Mouse (Mus musculus) testis, adult 2 months (tissue): ENCODE data around the gene Usp7. TPM values are rescaled to one million over a fixed set of nuclear protein-coding genes. Genes with fewer than 3 reads are reported as not detected.

Experiments
- H3K27ac ChIP-seq: fragments of 200-500 bp; 2 replicates; pipeline ENCODE4 v1.5.1; 2012; ENCODE audit warnings: low read depth, low read length; ENCODE audit not compliant: control insufficient read depth, insufficient read depth
- H3K27me3 ChIP-seq: fragments of 200-500 bp; 2 replicates; pipeline ENCODE4 v1.6.1; 2012; ENCODE audit warnings: mild to moderate bottlenecking, low read length, moderate library complexity; ENCODE audit not compliant: control insufficient read depth, insufficient read depth
- H3K36me3 ChIP-seq: fragments of 200-500 bp; 2 replicates; pipeline ENCODE4 v1.6.1; 2012; ENCODE audit warnings: mild to moderate bottlenecking, low read length; ENCODE audit not compliant: control insufficient read depth, insufficient read depth
- H3K4me1 ChIP-seq: fragments of 200-500 bp; 2 replicates; pipeline ENCODE4 v1.6.1; 2012; ENCODE audit warnings: low read length; ENCODE audit not compliant: control insufficient read depth, insufficient read depth
- H3K4me3 ChIP-seq: fragments of 200-500 bp; 2 replicates; pipeline ENCODE4 v1.5.1; 2012; ENCODE audit warnings: low read depth, mild to moderate bottlenecking, low read length, moderate library complexity, mixed read lengths; ENCODE audit not compliant: control insufficient read depth
- CTCF ChIP-seq: fragments of 200-500 bp; IDR thresholded peaks from 2 replicates; pipeline ENCODE4 v1.5.1; 2012; ENCODE audit warnings: low read depth, mild to moderate bottlenecking, inconsistent platforms, low read length, moderate library complexity; ENCODE audit not compliant: control insufficient read depth, insufficient read depth, insufficient replicate concordance
- POLR2A ChIP-seq: fragments of 200-500 bp; IDR thresholded peaks from 2 replicates; pipeline ENCODE4 v1.6.1; 2012; ENCODE audit warnings: low read depth, mild to moderate bottlenecking, inconsistent platforms, low read length, moderate library complexity; ENCODE audit not compliant: control insufficient read depth
- polyA plus RNA-seq: library from polyadenylated mRNA; depleted of rRNA; stranded (reverse); fragments of >200 nt; gene quantifications from 2 replicates; pipeline ENCODE4 v1.2.3, GENCODE M21; 2012

The Usp7 gene
- polyA plus RNA-seq, 1 experiment, result 61.5 TPM

GRCm38 (mm10) chr16:8716300-8716699, 75.8 kb downstream of the Usp7 start:
- TF ChIP-seq CTCF (no peak), POLR2A (no peak)
- Histone ChIP-seq H3K36me3 (peaks cover 1% of the 10 kb centered on the region; the same call in 1 of the 2 replicates), H3K4me1 (peaks cover 4% of the 10 kb centered on the region), H3K27me3 (no peaks in the 10 kb centered on the region), H3K27ac (no peak overlapping the region), H3K4me3 (no peak overlapping the region)

GRCm38 (mm10) chr16:8715513-8716080, 76.5 kb downstream of the Usp7 start:
- TF ChIP-seq POLR2A, result no peak
- TF ChIP-seq CTCF, result no peak
- Histone ChIP-seq H3K4me1 (peaks cover 4% of the 10 kb centered on the region), H3K27ac (no peak overlapping the region), H3K27me3 (no peaks in the 10 kb centered on the region), H3K36me3 (peaks cover 1% of the 10 kb centered on the region; the same call in 1 of the 2 replicates), H3K4me3 (peak overlapping the region; percentile 5; the same call in 1 of the 2 replicates)

- Histone ChIP-seq H3K36me3 (peaks cover 1% of the 10 kb centered on the region; the same call in 1 of the 2 replicates), H3K27me3 (no peaks in the 10 kb centered on the region), H3K4me1 (peaks cover 4% of the 10 kb centered on the region), H3K4me3 (no peak overlapping the region), H3K27ac (no peak overlapping the region)
- no peak for TF ChIP-seq CTCF
- TF ChIP-seq POLR2A, result no peak
Measured at GRCm38 (mm10) chr16:8714851-8715250, 77.3 kb downstream of the Usp7 start.

DNA sequence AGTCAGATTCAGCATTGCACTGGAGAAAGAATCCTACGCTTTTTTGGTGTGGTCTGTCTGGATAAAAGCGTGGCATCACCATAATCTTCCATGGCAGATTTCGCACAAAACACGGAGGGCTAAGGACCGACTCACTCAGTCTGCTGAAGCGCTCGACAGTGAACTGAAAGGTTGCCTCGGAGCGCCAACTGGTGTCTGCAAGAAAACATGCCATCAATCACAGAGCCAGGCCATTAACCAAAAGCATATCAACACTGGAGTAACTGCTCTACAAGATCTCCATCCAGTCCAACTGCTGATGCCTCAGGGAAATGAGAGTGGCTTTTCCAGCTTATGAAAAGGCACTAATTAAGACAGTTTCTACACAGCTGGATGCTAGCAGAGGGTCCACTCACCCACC, 80.1 kb downstream of the Usp7 start:
- Histone ChIP-seq H3K27me3 (no peaks in the 10 kb centered on the region), H3K36me3 (peaks cover 5% of the 10 kb centered on the region), H3K4me1 (peaks cover 4% of the 10 kb centered on the region), H3K4me3 (no peak overlapping the region), H3K27ac (no peak overlapping the region)
- no peak for TF ChIP-seq POLR2A
- TF ChIP-seq CTCF, result no peak

DNA sequence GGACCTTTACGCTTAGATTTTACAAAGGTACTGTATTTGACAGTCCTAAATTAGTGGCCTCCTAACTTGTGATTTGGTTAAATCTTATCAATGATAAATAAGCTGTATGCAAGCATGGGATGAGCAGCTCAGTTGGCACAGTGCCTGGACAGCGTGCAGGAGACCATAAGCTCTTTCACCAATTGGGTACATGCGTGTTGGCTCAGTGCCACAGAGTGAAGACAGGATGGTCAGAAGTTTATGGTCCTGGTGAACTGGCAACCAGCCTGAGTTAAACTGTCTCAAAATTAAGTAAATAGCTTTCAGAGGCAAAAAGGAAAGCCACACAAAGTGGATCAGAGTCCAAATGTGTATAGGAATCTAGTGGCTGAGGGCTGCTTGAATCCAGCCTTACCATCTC, 91.5 kb downstream of the Usp7 start:
- H3K4me3 ChIP-seq, result no peak overlapping the region
- H3K36me3 ChIP-seq, result peaks cover 8% of the 10 kb centered on the region
- no peaks in the 10 kb centered on the region for H3K4me1 ChIP-seq
- H3K27ac ChIP-seq, result no peak overlapping the region
- TF ChIP-seq CTCF, result no peak
- TF ChIP-seq POLR2A, result no peak
- H3K27me3 ChIP-seq, result no peaks in the 10 kb centered on the region

GRCm38 (mm10) chr16:8699556-8699955, 92.6 kb downstream of the Usp7 start:
- TF ChIP-seq POLR2A, result no peak
- no peak for TF ChIP-seq CTCF
- no peaks in the 10 kb centered on the region for H3K27me3 ChIP-seq
- H3K4me3 ChIP-seq, result no peak overlapping the region
- H3K4me1 ChIP-seq, result no peaks in the 10 kb centered on the region
- no peak overlapping the region for H3K27ac ChIP-seq
- H3K36me3 ChIP-seq, result peaks cover 11% of the 10 kb centered on the region

DNA sequence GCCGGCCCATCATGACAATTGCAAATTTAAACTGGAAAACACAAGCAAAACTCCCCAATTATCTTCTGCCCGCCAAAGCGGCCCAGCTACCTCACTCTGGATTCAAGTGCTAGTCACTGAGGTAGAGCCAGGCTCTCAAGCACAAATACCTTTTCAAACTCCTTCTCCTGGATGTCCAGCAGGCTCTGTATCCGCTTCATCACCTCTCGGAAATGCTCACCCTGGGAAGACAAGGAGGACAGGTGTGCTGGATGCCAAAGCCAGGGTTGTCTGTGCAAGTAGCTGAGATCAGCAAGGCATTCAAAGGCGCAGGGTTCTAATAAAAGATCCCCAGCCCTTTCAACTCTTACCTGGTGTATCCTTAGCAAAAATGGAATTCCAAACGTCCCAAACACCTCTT, 100.9 kb downstream of the Usp7 start:
- Histone ChIP-seq H3K4me1 (no peaks in the 10 kb centered on the region), H3K27me3 (no peaks in the 10 kb centered on the region), H3K4me3 (no peak overlapping the region), H3K27ac (no peak overlapping the region), H3K36me3 (peaks cover 7% of the 10 kb centered on the region)
- TF ChIP-seq CTCF (no peak), POLR2A (no peak)

GRCm38 (mm10) chr16:8689979-8690656, 102.0 kb downstream of the Usp7 start:
- Histone ChIP-seq H3K36me3 (peaks cover 5% of the 10 kb centered on the region), H3K4me1 (no peaks in the 10 kb centered on the region), H3K27ac (no peak overlapping the region), H3K4me3 (no peak overlapping the region), H3K27me3 (no peaks in the 10 kb centered on the region)
- TF ChIP-seq POLR2A, result no peak
- no peak for TF ChIP-seq CTCF
